Mouse (Mus musculus): ENCODE data around the gene Ppp2r5b. TPM values are rescaled to one million over a fixed set of nuclear protein-coding genes. Genes with fewer than 3 reads are reported as not detected.

Gene Ppp2r5b
- polyA plus RNA-seq (2015; fragmentation: Nextera tagmentation; extraction: Ambion mirVana), result 41.5 and 44.1 TPM in 2 replicates

DNA sequence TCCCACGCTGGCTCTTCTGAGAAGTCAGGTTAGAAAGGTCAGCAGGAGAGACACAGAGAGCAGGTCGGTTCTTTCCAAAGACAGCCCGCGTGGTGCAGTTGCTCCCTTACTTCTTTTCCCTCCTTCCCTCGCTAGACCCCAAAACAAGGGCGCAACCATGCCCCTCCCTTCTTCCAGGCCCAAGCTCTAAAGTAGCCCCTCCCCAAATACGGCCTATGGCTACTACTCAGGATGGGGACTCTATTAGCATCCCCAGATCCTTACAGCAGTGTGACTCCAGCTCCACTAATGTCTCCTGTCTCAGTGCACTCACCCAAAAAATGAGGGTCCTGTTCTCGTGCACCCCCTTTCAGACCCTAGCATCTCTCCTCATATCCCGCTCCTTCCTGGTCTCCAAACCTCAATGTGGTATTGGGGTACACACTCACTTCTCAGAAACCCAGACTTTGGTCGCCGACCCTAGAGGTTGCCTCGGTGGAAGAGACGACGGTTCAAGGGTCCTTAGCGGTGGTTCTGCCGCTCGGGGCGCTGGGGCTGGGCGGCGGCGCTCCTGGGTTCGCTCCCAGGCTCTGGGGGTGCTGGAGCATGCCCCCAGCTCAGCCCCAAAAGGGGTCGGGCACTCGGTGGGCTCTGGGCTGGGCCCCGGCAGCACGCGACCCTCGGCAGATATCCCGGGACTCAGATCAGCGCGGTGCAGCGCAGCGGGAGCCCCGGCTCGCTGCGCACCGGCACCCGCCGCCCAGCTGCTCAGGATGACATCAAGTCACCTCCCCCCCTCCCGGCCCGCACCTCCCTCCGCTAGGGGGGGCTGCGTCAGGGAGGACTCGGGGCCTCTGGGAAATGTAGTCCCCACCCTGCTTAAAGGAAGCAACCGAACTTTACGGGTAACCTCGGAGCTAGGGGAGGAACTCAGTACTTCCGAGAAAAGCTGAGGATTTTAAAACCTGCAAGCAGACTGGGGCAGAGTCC, at the start of gene Ppp2r5b:
Gene Ppp2r5b, minus strand, starts transcription at position 789 of the 969 bp plus-strand sequence.

DNA sequence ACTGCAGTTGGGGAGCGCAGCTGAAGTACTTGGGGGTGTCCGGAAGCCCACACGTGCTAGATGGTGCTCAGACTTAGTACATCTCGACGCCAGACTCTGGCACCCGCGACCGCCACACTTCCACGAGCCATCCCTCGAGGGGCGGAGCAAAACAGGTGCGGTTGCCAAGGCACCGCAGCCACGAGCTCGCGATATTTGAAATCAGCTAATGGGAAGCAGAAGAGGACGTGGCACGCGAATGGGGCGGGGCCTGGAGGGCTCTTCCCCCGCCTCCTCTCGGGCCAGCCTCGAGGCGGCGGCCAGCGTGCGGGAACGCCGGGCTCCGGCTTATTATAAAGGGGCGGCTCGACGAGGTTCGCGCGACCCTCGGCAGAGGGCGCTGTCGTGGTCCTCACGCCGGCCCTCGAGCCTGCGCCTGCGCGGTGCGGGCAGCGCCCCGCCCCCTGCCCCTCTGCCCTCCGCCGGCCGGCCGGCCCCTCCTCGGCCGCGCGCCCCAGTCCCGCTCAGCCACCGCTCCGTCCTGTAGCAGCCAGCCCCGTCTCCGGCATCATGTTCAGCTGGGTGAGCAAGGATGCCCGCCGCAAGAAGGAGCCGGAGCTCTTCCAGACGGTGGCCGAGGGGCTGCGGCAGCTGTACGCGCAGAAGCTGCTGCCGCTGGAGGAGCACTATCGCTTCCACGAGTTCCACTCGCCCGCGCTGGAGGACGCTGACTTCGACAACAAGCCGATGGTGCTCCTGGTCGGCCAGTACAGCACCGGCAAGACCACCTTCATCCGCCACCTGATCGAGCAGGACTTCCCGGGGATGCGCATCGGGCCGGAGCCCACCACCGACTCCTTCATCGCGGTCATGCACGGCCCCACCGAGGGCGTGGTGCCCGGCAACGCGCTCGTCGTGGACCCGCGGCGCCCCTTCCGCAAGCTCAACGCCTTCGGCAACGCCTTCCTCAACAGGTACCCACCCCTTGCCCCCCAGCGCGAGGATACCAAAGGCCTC, 41.1 kb upstream of the Ppp2r5b start, which contains the start of gene Ehd1:
Gene Ehd1, plus strand, starts transcription at position 300 of the 996 bp plus-strand sequence.

DNA sequence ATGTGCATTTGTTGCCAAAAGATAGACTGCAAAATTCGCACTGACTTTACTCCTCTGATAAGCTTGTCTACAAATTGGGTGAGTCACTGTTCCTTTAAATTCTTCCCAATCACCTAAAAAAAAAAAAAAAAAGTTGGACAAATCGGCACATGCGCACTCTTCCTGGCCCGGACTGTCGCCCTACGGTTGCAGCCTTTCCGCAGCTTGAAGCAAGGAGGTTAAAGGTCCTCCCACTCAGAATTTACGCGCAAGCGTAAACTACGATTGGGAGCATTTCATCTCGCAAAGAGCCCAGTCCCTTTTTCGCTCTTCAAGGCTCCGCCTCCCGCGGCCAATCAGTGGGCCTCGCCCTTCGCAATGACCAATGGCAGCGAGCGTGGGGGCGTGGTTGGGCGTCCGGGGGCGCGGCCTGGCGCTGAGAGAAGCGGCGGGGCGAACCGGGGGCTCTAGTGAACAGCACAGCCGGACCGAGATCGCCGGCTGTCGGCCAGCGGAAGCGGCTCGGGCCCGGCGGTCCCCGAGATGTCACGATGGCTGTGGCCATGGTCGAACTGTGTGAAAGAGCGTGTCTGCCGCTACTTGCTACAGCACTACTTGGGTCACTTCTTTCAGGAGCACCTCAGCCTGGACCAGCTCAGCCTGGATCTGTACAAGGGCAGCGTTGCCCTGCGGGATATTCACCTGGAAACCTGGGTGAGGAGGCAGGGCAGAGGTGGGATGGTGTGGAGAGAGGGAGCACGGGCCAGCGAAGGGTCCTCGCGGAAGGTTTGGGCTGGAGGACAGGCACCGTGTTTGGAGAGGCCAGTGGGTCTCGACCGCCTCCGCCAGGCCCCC, 5.8 kb upstream of the Ppp2r5b start, which contains the start of gene Atg2a:
Gene Atg2a, plus strand, starts transcription at position 395 of the 834 bp plus-strand sequence.

GRCm38 (mm10) chr19:6226135-6226534, 9.5 kb downstream of the Ppp2r5b start, which contains the start of gene Gpha2:
Gene Gpha2 (plus strand): TSS chr19:6226380.

DNA sequence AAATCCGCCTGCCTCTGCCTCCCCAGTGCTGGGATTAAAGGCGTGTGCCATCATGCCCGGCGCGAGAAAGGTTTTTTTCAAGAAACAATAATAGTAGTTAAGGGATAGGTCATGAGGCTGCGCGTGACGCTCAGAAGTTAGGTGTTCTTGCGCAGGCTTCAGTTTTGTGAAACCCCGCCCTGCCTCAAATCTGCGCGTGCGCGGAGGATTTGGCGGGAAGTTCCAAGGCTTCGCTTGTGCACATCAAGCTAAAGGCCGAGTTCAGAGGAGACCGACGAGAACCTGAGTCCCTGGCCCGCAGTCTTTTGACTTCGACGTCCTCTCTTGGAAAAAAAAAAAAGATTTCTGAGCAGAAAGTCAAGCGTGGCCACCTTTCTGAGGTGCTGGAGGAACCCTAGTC, 51.5 kb downstream of the Ppp2r5b start, which contains the start of gene Majin:
Gene Majin, plus strand, starts transcription at position 258 of the 400 bp plus-strand sequence.

Small RNA genes within 50 kb of the gene (microRNA-seq; reads per million reads assigned to microRNA genes)
- gene Mir192 (ENCODE audit: borderline replicate concordance, insufficient number of aligned reads) (185 reads per million, percentile 53 among the genes with 10 or more reads in this experiment), gene Mir194-2 (ENCODE audit: borderline replicate concordance, insufficient number of aligned reads) (46.6 reads per million, percentile 34 among the genes with 10 or more reads in this experiment)

Other genes starting within 250 kb of the Ppp2r5b start
- not detected in 2 replicates for gene Slc22a20, start 249.7 kb downstream of the Ppp2r5b start, polyA plus RNA-seq (2015; fragmentation: Nextera tagmentation; extraction: Ambion mirVana)
- 13.9 and 14.2 TPM in 2 replicates for gene Capn1, start 220.0 kb downstream of the Ppp2r5b start, polyA plus RNA-seq (2015; fragmentation: Nextera tagmentation; extraction: Ambion mirVana)
- 20.3 and 29.1 TPM in 2 replicates for gene Syvn1, start 189.3 kb downstream of the Ppp2r5b start, polyA plus RNA-seq (2015; fragmentation: Nextera tagmentation; extraction: Ambion mirVana)
- 47.4 and 63.4 TPM in 2 replicates for gene Mrpl49, start 178.1 kb downstream of the Ppp2r5b start, polyA plus RNA-seq (2015; fragmentation: Nextera tagmentation; extraction: Ambion mirVana)
- 839 and 888 TPM in 2 replicates for gene Fau, start 178.0 kb downstream of the Ppp2r5b start, polyA plus RNA-seq (2015; fragmentation: Nextera tagmentation; extraction: Ambion mirVana)
- 35.7 and 47.8 TPM in 2 replicates for gene Znhit2, start 174.7 kb downstream of the Ppp2r5b start, polyA plus RNA-seq (2015; fragmentation: Nextera tagmentation; extraction: Ambion mirVana)
- 14.7 and 17.7 TPM in 2 replicates for gene Tm7sf2, start 167.5 kb downstream of the Ppp2r5b start, polyA plus RNA-seq (2015; fragmentation: Nextera tagmentation; extraction: Ambion mirVana)
- 44.2 and 52.3 TPM in 2 replicates for gene Vps51, start 158.6 kb downstream of the Ppp2r5b start, polyA plus RNA-seq (2015; fragmentation: Nextera tagmentation; extraction: Ambion mirVana)
- not detected in 2 replicates for gene Tmem262, start 155.8 kb downstream of the Ppp2r5b start, polyA plus RNA-seq (2015; fragmentation: Nextera tagmentation; extraction: Ambion mirVana)
- 0.28 and 0.91 TPM in 2 replicates for gene Gm28374, start 153.6 kb downstream of the Ppp2r5b start, polyA plus RNA-seq (2015; fragmentation: Nextera tagmentation; extraction: Ambion mirVana)
- gene Zfpl1, start 150.9 kb downstream of the Ppp2r5b start, polyA plus RNA-seq (2015; fragmentation: Nextera tagmentation; extraction: Ambion mirVana), result 47.0 and 62.8 TPM in 2 replicates
- gene Cdca5, start 150.9 kb downstream of the Ppp2r5b start, polyA plus RNA-seq (2015; fragmentation: Nextera tagmentation; extraction: Ambion mirVana), result 8.0 and 9.5 TPM in 2 replicates
- 0.41 TPM in 1 of 2 replicates, not detected in the other for gene AC131692.1, start 141.5 kb downstream of the Ppp2r5b start, polyA plus RNA-seq (2015; fragmentation: Nextera tagmentation; extraction: Ambion mirVana)
- gene Naaladl1, start 130.1 kb downstream of the Ppp2r5b start, polyA plus RNA-seq (2015; fragmentation: Nextera tagmentation; extraction: Ambion mirVana), result 0.28 and 0.61 TPM in 2 replicates
- 28.5 and 29.2 TPM in 2 replicates for gene Sac3d1, start 117.2 kb downstream of the Ppp2r5b start, polyA plus RNA-seq (2015; fragmentation: Nextera tagmentation; extraction: Ambion mirVana)
- gene Snx15, start 107.6 kb downstream of the Ppp2r5b start, polyA plus RNA-seq (2015; fragmentation: Nextera tagmentation; extraction: Ambion mirVana), result 21.4 and 22.6 TPM in 2 replicates
- 0.47 and 0.60 TPM in 2 replicates for gene Batf2, start 94.9 kb downstream of the Ppp2r5b start, polyA plus RNA-seq (2015; fragmentation: Nextera tagmentation; extraction: Ambion mirVana)
- 101 and 106 TPM in 2 replicates for gene Arl2, start 94.3 kb downstream of the Ppp2r5b start, polyA plus RNA-seq (2015; fragmentation: Nextera tagmentation; extraction: Ambion mirVana)
- gene Majin, start 51.5 kb downstream of the Ppp2r5b start, polyA plus RNA-seq (2015; fragmentation: Nextera tagmentation; extraction: Ambion mirVana), result 0.46 and 0.73 TPM in 2 replicates
- gene Gpha2, start 9.5 kb downstream of the Ppp2r5b start, polyA plus RNA-seq (2015; fragmentation: Nextera tagmentation; extraction: Ambion mirVana), result 148 and 158 TPM in 2 replicates
- gene Atg2a, start 5.8 kb upstream of the Ppp2r5b start, polyA plus RNA-seq (2015; fragmentation: Nextera tagmentation; extraction: Ambion mirVana), result 5.9 and 10.4 TPM in 2 replicates
- 54.1 and 63.1 TPM in 2 replicates for gene Ehd1, start 40.9 kb upstream of the Ppp2r5b start, polyA plus RNA-seq (2015; fragmentation: Nextera tagmentation; extraction: Ambion mirVana)
- 0.41 and 0.68 TPM in 2 replicates for gene Cdc42bpg, start 70.6 kb upstream of the Ppp2r5b start, polyA plus RNA-seq (2015; fragmentation: Nextera tagmentation; extraction: Ambion mirVana)
- gene Men1, start 99.1 kb upstream of the Ppp2r5b start, polyA plus RNA-seq (2015; fragmentation: Nextera tagmentation; extraction: Ambion mirVana), result 30.4 and 42.3 TPM in 2 replicates
- 9.9 and 12.8 TPM in 2 replicates for gene Map4k2, start 105.3 kb upstream of the Ppp2r5b start, polyA plus RNA-seq (2015; fragmentation: Nextera tagmentation; extraction: Ambion mirVana)
- 57.7 and 73.4 TPM in 2 replicates for gene Sf1, start 127.8 kb upstream of the Ppp2r5b start, polyA plus RNA-seq (2015; fragmentation: Nextera tagmentation; extraction: Ambion mirVana)
- 31.1 and 68.3 TPM in 2 replicates for gene Pygm, start 148.5 kb upstream of the Ppp2r5b start, polyA plus RNA-seq (2015; fragmentation: Nextera tagmentation; extraction: Ambion mirVana)
- 51.9 and 104 TPM in 2 replicates for gene Rasgrp2, start 163.5 kb upstream of the Ppp2r5b start, polyA plus RNA-seq (2015; fragmentation: Nextera tagmentation; extraction: Ambion mirVana)
- gene Nrxn2, start 182.9 kb upstream of the Ppp2r5b start, polyA plus RNA-seq (2015; fragmentation: Nextera tagmentation; extraction: Ambion mirVana), result 5.9 and 8.9 TPM in 2 replicates

All from adrenal gland, postnatal 0 days (tissue).